Mouse (Mus musculus) liver, embryonic 16.5 days (tissue): ENCODE results near the gene Fancc. TPM values are rescaled to one million over a fixed set of nuclear protein-coding genes. Genes with fewer than 3 reads are reported as not detected.

ENCODE experiments used
- ATAC-seq: fragments of 200-750 bp; cut with Nextera tagmentation; 2 replicates; pipeline ENCODE4 v1.8.0; 2017; ENCODE audit warnings: low read depth, mild to moderate bottlenecking, moderate number of reproducible peaks, moderate library complexity
- H3K27ac ChIP-seq: fragments of 300-500 bp; sonication (generic); 2 replicates; pipeline ENCODE4 v1.5.1; 2014; ENCODE audit warnings: mild to moderate bottlenecking, low read length
- H3K27me3 ChIP-seq: fragments of 300-500 bp; sonication (generic); 2 replicates; pipeline ENCODE4 v1.6.1; 2014; ENCODE audit warnings: low read depth, low read length, mixed read lengths; ENCODE audit not compliant: control insufficient read depth, insufficient read depth
- H3K36me3 ChIP-seq: fragments of 300-500 bp; sonication (generic); 2 replicates; pipeline ENCODE4 v1.6.1; 2014; ENCODE audit warnings: mild to moderate bottlenecking; ENCODE audit not compliant: control insufficient read depth, insufficient read depth
- H3K4me1 ChIP-seq: fragments of 300-500 bp; sonication (generic); 2 replicates; pipeline ENCODE4 v1.6.1; 2014; ENCODE audit warnings: low read depth, low read length, mixed read lengths; ENCODE audit not compliant: control insufficient read depth
- H3K4me2 ChIP-seq: fragments of 300-500 bp; sonication (generic); 2 replicates; pipeline ENCODE4 v1.6.1; 2014; ENCODE audit warnings: low read depth, low read length, mixed read lengths
- H3K4me3 ChIP-seq: fragments of 300-500 bp; sonication (generic); 2 replicates; pipeline ENCODE4 v1.5.1; 2014; ENCODE audit warnings: low read depth, mild to moderate bottlenecking, low read length
- H3K9ac ChIP-seq: fragments of 300-500 bp; sonication (generic); 2 replicates; pipeline ENCODE4 v1.6.1; 2014; ENCODE audit warnings: low read depth, low read length
- H3K9me3 ChIP-seq: fragments of 300-500 bp; sonication (generic); replicated peaks from 2 replicates; pipeline ENCODE4 v1.6.1; 2016; ENCODE audit warnings: low read length; ENCODE audit not compliant: control insufficient read depth
- WGBS: fragments of 180-500 bp; shearing (Covaris S2); extraction: QIAGEN DNeasy Blood & Tissue Kit; methylation state at CpG from one replicate; pipeline ENCODE4 v1.1.7; 2014; ENCODE audit not compliant: insufficient replicate concordance; 5-methylcytosine and 5-hydroxymethylcytosine counted together
- polyA plus RNA-seq: library from polyadenylated mRNA; unstranded; fragments of >200 nt; fragmentation: Nextera tagmentation; extraction: Ambion mirVana; gene quantifications from 2 replicates; pipeline ENCODE4 v1.2.1, GENCODE M21; 2015

The Fancc gene
- polyA plus RNA-seq, 1 experiment from 2014 or later: 8.2 TPM

DNA sequence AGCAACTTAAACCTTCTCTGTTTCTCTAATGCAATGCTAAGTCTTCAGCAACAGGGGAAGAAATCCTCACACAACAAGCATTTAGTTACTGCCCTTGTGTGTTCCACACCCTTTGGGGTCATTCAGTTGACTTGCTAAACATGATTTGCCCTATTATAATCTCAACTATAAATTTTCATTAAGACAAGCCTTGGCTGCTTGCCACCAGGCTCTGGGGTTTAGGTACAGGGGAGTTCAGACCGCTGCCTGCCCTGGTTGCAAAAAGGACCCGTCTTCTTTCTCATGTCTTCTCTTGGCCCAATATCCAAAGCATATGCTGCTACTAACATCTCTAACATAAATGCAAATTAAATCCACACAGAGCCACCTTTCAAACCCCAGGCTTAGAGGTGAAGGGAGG, 27.0 kb upstream of the Fancc start:
- ATAC-seq: no peak
- 74% methylated on average over 2 of the region's 2 CpGs for WGBS
- Histone ChIP-seq H3K27me3 (no peaks in the 10 kb centered on the region), H3K4me1 (peaks cover 4% of the 10 kb centered on the region; the same call in 1 of the 2 replicates), H3K27ac (no peak overlapping the region), H3K9ac (no peak overlapping the region), H3K9me3 (no peaks in the 10 kb centered on the region), H3K36me3 (peaks cover 25% of the 10 kb centered on the region), H3K4me3 (no peak overlapping the region), H3K4me2 (no peak overlapping the region)

DNA sequence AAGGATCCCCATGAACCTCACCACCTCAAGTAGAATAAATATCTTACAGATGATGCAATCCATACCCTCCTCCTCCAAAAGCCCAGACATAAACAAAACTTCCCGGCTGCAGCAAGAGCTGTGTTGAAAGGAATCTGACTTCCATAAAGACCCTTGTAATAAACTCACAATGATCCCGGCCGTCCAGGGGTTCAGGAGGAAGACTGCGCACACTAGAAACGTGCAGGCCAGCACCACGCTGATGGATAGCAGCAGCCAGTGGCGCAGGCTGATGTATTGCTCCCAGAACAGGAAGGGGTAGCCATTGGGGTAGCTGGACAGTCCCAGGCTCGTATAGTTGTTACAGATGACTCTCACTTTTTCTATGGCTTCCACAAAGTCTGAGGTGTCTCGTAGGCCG, 25.8 kb upstream of the Fancc start:
- no peak overlapping the region for H3K4me3 ChIP-seq
- H3K4me2 ChIP-seq: no peak overlapping the region
- no peak overlapping the region for H3K9ac ChIP-seq
- no peaks in the 10 kb centered on the region for H3K9me3 ChIP-seq
- H3K4me1 ChIP-seq: no peaks in the 10 kb centered on the region
- WGBS: 73% methylated on average over 10 of the region's 10 CpGs
- no peak overlapping the region for H3K27ac ChIP-seq
- H3K27me3 ChIP-seq: no peaks in the 10 kb centered on the region
- H3K36me3 ChIP-seq: peaks cover 35% of the 10 kb centered on the region
- ATAC-seq: no peak

DNA sequence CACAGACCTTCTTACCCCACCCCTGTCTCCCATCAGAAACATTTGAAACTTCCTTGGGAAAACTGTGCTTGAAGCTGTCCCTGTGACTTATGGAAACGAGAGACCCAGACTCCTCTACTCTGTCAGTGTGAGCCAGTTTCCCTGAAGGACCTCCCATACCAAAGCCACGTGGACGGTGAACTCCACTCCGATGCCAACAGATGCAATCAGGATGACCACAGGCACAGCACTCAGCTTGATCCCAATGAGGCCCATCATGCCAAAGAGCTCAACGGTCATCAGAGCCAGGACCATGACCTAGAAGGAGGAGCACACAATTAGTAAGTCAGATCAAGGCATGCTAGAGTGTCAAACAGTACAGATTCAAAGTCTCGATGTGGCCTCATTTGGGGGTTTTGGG, 23.0 kb upstream of the Fancc start:
- no peak for ATAC-seq
- 82% methylated on average over 6 of the region's 6 CpGs for WGBS
- Histone ChIP-seq H3K9ac (no peak overlapping the region), H3K4me1 (no peaks in the 10 kb centered on the region), H3K27me3 (no peaks in the 10 kb centered on the region), H3K27ac (no peak overlapping the region), H3K4me2 (no peak overlapping the region), H3K4me3 (no peak overlapping the region), H3K9me3 (no peaks in the 10 kb centered on the region), H3K36me3 (peaks cover 35% of the 10 kb centered on the region)

DNA sequence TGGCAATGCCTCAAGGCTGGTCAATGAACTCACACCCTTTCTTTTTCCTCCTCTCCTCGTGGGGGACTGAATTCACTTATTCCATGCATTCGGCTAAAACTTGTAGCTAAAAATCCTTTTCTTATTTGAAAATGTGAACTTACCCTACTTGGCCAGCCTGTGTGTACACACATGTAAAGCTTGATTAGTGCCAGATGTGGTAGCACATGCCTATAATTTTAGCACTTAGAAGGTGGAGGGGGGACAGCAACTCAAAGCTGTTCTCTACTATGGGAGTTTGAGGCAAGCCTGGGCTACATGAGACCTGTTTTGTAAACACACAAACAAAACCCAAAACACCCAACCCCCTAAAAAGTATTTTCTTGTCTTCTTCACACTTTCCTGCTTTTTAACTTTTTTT, 19.5 kb upstream of the Fancc start:
- Histone ChIP-seq H3K4me3 (no peak overlapping the region), H3K9ac (no peak overlapping the region), H3K27me3 (no peaks in the 10 kb centered on the region), H3K27ac (no peak overlapping the region), H3K9me3 (no peaks in the 10 kb centered on the region), H3K4me1 (no peaks in the 10 kb centered on the region), H3K36me3 (peaks cover 45% of the 10 kb centered on the region), H3K4me2 (no peak overlapping the region)
- ATAC-seq: no peak
- WGBS: 67% methylated on average over 2 of the region's 2 CpGs

DNA sequence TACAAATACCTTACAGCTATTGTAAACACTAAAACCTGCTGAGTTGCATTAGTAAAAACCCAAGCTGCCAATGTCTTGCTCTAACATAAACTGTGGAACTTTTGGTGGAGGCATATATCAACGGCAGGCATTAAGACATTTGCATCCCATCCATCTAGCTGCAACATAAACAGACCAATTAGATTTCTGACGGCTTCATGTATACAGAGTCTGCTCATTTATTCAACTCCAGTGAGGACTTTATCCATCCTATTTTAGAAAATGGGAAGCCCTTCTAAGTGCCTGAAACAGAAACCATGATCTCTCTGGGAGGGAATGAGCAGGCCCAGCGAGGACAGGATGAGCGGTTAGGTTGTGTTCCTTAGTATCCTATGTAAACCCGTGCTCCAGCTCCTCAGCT, 18.5 kb upstream of the Fancc start:
- H3K27ac ChIP-seq: no peak overlapping the region
- no peaks in the 10 kb centered on the region for H3K27me3 ChIP-seq
- WGBS: 79% methylated on average over 5 of the region's 5 CpGs
- no peaks in the 10 kb centered on the region for H3K4me1 ChIP-seq
- peaks cover 45% of the 10 kb centered on the region for H3K36me3 ChIP-seq
- no peak for ATAC-seq
- H3K9ac ChIP-seq: no peak overlapping the region
- H3K4me3 ChIP-seq: no peak overlapping the region
- H3K9me3 ChIP-seq: no peaks in the 10 kb centered on the region
- H3K4me2 ChIP-seq: no peak overlapping the region

DNA sequence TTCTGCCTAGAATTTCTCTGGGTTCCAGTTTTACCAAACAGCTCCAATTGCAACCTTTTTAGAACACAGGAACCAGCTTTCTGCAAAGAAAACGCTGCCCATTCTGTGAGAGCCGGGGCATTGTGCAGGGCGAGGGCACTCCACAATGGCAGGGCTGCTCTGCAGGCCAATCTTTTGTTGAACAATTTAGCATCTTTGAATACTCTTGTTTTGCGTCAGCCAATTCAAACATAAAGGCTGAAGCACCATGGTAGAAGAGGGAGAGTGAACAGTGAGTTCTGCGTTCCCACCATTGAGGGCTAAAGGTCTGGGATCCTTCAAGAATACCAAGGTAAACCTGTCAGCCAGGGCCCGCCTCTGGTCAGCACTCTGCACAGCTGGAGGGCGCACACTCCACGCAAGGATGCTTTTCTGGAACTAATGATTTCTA, 17.9 kb upstream of the Fancc start:
- peaks cover 45% of the 10 kb centered on the region for H3K36me3 ChIP-seq
- ATAC-seq: no peak
- 81% methylated on average over 8 of the region's 8 CpGs for WGBS

DNA sequence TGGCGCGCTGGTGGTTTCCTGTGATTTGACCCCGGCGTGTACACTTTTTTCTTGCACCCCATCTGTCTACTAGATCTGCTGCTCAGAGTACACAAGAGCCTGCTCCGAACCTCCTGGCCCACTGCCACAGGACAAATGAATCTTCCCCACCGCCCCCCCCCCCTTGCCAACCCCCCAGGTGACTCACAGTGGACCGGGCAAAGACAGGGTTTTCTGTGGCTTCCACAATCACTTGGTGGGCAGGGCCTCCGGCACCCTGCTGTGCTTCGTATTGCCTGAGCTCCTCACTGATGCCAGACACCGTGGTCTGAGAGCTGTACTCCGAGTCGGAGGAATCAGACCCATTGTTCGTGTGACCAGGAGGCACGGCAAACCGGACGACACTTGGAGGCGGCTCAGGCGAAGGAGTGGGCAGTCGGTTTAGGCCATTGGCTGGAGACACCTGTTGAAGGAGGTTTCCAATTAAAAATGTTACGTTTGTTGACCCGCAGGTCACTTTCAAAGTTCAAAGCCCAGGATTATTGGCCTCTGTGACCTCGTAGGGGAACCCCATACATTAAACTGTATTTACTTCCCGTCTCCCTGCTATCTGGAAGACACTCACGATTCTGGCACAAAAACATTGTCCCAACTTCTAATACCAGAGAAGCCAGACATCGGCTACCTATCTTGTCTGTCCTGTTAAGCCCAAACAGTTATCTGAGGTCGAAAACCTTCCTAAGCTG, 16.5 kb upstream of the Fancc start:
- no peaks in the 10 kb centered on the region for H3K9me3 ChIP-seq
- H3K36me3 ChIP-seq: peaks cover 32% of the 10 kb centered on the region
- no peak overlapping the region for H3K4me2 ChIP-seq
- no peak for ATAC-seq
- no peak overlapping the region for H3K9ac ChIP-seq
- no peak overlapping the region for H3K27ac ChIP-seq
- H3K4me1 ChIP-seq: no peaks in the 10 kb centered on the region
- 79% methylated on average over 26 of the region's 26 CpGs for WGBS
- H3K27me3 ChIP-seq: no peaks in the 10 kb centered on the region
- no peak overlapping the region for H3K4me3 ChIP-seq

More for the DNA sequence above, 17.9 kb upstream of the Fancc start:
- Histone ChIP-seq H3K4me2 (no peak overlapping the region), H3K27me3 (no peaks in the 10 kb centered on the region), H3K4me1 (no peaks in the 10 kb centered on the region), H3K27ac (no peak overlapping the region), H3K9ac (no peak overlapping the region), H3K4me3 (no peak overlapping the region), H3K9me3 (no peaks in the 10 kb centered on the region)

DNA sequence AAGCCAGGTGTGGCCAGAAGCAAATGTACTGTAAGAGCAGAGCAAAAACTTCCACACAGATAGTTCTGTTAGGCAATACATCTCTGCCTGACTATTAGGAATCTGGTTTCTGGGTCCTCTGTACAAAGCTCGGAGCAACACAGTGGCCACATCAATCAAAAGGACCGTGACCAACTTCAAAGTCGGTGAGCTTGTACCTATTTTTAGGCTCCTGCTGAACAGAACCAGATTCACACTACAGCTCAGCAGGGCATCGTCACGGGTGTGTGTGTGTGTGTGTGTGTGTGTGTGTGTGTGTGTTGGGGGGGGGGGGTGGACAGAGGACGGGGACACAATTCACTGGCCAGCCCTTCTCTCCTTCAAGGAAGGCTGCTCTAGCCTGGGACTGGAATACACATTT, 15.3 kb upstream of the Fancc start:
- 63% methylated on average over 6 of the region's 6 CpGs for WGBS

DNA sequence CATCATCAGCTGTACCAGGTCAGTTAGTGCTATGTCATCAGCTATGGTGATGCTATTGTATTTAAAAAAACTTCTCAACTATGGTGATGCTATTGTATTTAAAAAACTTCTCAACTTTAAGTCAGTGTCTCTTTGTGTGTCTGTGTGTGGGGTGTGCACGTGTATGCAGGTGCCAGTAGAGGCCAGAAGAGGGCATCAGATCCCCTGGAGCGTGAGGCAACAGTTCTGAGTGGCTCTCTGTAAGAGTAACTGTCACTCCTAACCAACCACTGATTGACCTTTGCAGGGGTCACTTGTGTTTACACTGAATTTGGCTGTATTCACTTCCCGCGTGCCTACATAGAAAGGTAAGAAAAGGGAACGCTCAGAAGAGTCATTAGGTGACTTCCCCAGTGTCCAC, 10.7 kb upstream of the Fancc start:
- no peaks in the 10 kb centered on the region for H3K27me3 ChIP-seq
- H3K4me2 ChIP-seq: no peak overlapping the region
- no peak for ATAC-seq
- H3K36me3 ChIP-seq: peaks cover 15% of the 10 kb centered on the region
- no peaks in the 10 kb centered on the region for H3K4me1 ChIP-seq
- H3K4me3 ChIP-seq: no peak overlapping the region
- 70% methylated on average over 5 of the region's 5 CpGs for WGBS
- no peaks in the 10 kb centered on the region for H3K9me3 ChIP-seq
- H3K9ac ChIP-seq: no peak overlapping the region
- no peak overlapping the region for H3K27ac ChIP-seq

More for the DNA sequence above, 15.3 kb upstream of the Fancc start:
- Histone ChIP-seq H3K4me2 (no peak overlapping the region), H3K36me3 (peaks cover 36% of the 10 kb centered on the region), H3K4me1 (no peaks in the 10 kb centered on the region), H3K9ac (no peak overlapping the region), H3K9me3 (no peaks in the 10 kb centered on the region), H3K4me3 (no peak overlapping the region), H3K27me3 (no peaks in the 10 kb centered on the region), H3K27ac (no peak overlapping the region)
- ATAC-seq: no peak
